Mouse (Mus musculus) hindbrain, embryonic 12.5 days (tissue): ENCODE results near the gene Chrnb4. TPM values are rescaled to one million over a fixed set of nuclear protein-coding genes. Genes with fewer than 3 reads are reported as not detected.

Source experiments
- ATAC-seq: fragments of 200-750 bp; cut with Nextera tagmentation; 2 replicates; pipeline ENCODE4 v1.8.0; 2017; ENCODE audit warnings: moderate TSS enrichment; ENCODE audit not compliant: low FRiP score
- H3K27ac ChIP-seq: fragments of 300-500 bp; sonication (generic); 2 replicates; pipeline ENCODE4 v1.5.1; 2016; ENCODE audit warnings: mild to moderate bottlenecking
- H3K27me3 ChIP-seq: fragments of 300-500 bp; sonication (generic); 2 replicates; pipeline ENCODE4 v1.6.1; 2016; ENCODE audit warnings: mild to moderate bottlenecking
- H3K36me3 ChIP-seq: fragments of 300-500 bp; sonication (generic); 2 replicates; pipeline ENCODE4 v1.6.1; 2016; ENCODE audit warnings: mild to moderate bottlenecking
- H3K4me1 ChIP-seq: fragments of 300-500 bp; sonication (generic); 2 replicates; pipeline ENCODE4 v1.6.1; 2016
- H3K4me2 ChIP-seq: fragments of 300-500 bp; sonication (generic); replicated peaks from 2 replicates; pipeline ENCODE4 v1.6.1; 2016; ENCODE audit warnings: mild to moderate bottlenecking
- H3K4me3 ChIP-seq: fragments of 300-500 bp; sonication (generic); 2 replicates; pipeline ENCODE4 v1.5.1; 2016; ENCODE audit warnings: mild to moderate bottlenecking
- H3K9ac ChIP-seq: fragments of 300-500 bp; sonication (generic); 2 replicates; pipeline ENCODE4 v1.6.1; 2016; ENCODE audit warnings: mild to moderate bottlenecking, moderate library complexity
- H3K9me3 ChIP-seq: fragments of 300-500 bp; sonication (generic); replicated peaks from 2 replicates; pipeline ENCODE4 v1.6.1; 2016; ENCODE audit warnings: mild to moderate bottlenecking
- WGBS: fragments of 180-500 bp; shearing (Covaris S2); methylation state at CpG from one replicate; pipeline ENCODE4 v1.1.7; 2016; 5-methylcytosine and 5-hydroxymethylcytosine counted together
- polyA plus RNA-seq: library from polyadenylated mRNA; unstranded; fragments of >200 nt; fragmentation: Nextera tagmentation; extraction: Ambion mirVana; gene quantifications from 2 replicates; pipeline ENCODE4 v1.2.1, GENCODE M21; 2016

Chrnb4 gene
- polyA plus RNA-seq = 1.5 and 2.0 TPM in 2 replicates

DNA sequence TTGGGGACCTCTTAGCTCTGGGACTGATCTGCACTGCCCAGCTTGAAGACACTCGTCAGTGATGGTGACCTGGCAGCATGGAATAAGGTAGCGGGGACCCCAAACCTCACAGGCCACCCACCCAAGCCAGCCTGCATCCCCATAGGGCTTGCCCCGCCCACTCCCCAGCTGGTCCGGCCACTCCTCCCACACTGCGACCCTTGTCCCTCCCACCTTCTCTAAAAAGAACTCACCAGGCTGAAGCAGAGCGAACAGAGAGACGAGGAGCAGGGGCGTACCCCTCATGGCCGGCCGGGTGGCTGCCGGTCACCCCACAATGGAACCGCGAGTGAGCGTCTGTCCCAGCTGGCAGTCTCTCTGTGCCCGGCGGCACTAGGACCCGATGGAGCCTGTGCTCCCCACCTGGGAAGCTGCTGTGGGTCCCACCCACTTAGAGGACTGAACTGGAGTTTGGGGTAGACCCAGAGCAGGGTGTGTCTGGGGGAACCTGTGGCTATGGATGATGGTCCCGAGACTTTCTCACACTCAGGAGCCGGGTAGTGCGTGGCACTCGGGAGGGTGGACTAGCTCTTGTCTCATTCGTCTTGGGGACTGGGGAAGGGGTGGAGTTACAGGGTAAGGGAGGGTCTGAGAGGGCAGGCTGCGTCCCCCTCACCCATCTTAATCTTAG is at the start of gene Chrnb4:
Gene Chrnb4 (minus strand): TSS at position 569 of the 670 bp plus-strand sequence.
- Histone ChIP-seq H3K27ac (no peak within 1 kb of the TSS), H3K4me2 (peak within 1 kb of the TSS; percentile 75), H3K4me3 (peak within 1 kb of the TSS; percentile 44), H3K4me1 (peaks cover 24% of the 10 kb centered on the region), H3K9ac (peak within 1 kb of the TSS; percentile 50), H3K9me3 (no peaks in the 10 kb centered on the region), H3K36me3 (no peaks in the 10 kb centered on the region), H3K27me3 (peaks cover 5% of the 10 kb centered on the region)
- ATAC-seq = peak; percentile 51; the same call in 1 of the 2 replicates
- under 1% methylated on average over 23 of the region's 23 CpGs for WGBS

DNA sequence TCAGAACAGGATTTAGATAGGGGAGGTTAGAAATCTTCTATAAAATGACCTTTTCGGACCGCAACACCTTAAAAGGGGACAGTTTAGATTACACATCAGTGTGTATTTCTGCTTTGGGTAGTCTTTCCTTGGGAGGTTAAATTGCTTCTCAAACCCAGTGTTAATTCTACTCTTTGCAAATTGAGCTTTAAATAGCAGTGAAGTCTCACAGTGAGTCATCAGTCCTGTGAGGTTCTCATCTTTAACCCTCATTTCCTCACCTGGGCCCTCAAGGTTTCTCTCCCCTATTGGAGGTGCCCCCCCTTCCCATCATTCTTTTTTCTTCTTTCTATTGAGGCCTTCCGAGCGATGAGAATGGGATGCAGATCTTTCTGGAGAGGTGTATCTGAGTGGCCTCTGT is 48.3 kb upstream of the Chrnb4 start:
- no peaks in the 10 kb centered on the region for H3K36me3 ChIP-seq
- no peak overlapping the region for H3K4me2 ChIP-seq
- H3K9me3 ChIP-seq = no peaks in the 10 kb centered on the region
- WGBS = 96% methylated on average over 4 of the region's 4 CpGs
- no peak overlapping the region for H3K4me3 ChIP-seq
- ATAC-seq = no peak
- no peak overlapping the region for H3K9ac ChIP-seq
- no peaks in the 10 kb centered on the region for H3K4me1 ChIP-seq
- no peak overlapping the region for H3K27ac ChIP-seq
- no peaks in the 10 kb centered on the region for H3K27me3 ChIP-seq

DNA sequence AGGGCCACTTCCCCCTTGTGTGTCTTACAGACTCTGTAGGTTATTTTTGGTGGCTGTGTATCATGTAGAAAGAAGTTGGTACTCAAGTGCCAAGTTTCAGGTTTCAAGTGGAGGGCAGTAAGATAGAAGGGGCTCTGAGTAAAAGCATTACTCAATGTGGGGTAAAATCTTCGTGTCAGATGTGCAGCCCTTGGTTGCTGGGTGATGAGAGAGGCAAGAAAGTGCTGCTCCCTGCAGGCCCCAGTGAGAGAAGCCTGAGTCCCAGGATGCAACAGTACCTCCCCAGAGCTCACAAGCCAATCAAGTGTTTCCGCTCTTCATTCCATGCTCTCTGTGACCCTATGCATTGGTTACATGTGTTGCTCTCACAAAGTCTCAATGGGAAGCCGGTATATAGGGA is 47.5 kb upstream of the Chrnb4 start:
- no peak overlapping the region for H3K4me2 ChIP-seq
- 58% methylated on average over 3 of the region's 3 CpGs for WGBS
- no peak for ATAC-seq

GRCm38 (mm10) chr9:55090141-55090540 is 41.6 kb upstream of the Chrnb4 start:
- Histone ChIP-seq H3K27ac (peak overlapping the region; percentile 46; the same call in 1 of the 2 replicates), H3K9ac (no peak overlapping the region), H3K36me3 (no peaks in the 10 kb centered on the region), H3K4me3 (no peak overlapping the region), H3K4me2 (no peak overlapping the region), H3K9me3 (no peaks in the 10 kb centered on the region), H3K4me1 (peaks cover 16% of the 10 kb centered on the region), H3K27me3 (no peaks in the 10 kb centered on the region)
- WGBS = 15% methylated on average over 5 of the region's 5 CpGs
- ATAC-seq = 0 out of 2 replicates have a peak, but pooled peaks have one; percentile 60

More for the DNA sequence above, 47.5 kb upstream of the Chrnb4 start:
- Histone ChIP-seq H3K4me3 (no peak overlapping the region), H3K36me3 (no peaks in the 10 kb centered on the region), H3K27ac (no peak overlapping the region), H3K27me3 (no peaks in the 10 kb centered on the region), H3K4me1 (peaks cover 1% of the 10 kb centered on the region; the same call in 1 of the 2 replicates), H3K9me3 (no peaks in the 10 kb centered on the region), H3K9ac (no peak overlapping the region)

- Histone ChIP-seq H3K4me1 (peaks cover 16% of the 10 kb centered on the region), H3K9me3 (no peaks in the 10 kb centered on the region), H3K27me3 (no peaks in the 10 kb centered on the region), H3K36me3 (no peaks in the 10 kb centered on the region), H3K4me2 (no peak overlapping the region), H3K27ac (no peak overlapping the region), H3K4me3 (no peak overlapping the region), H3K9ac (no peak overlapping the region)
- ATAC-seq = no peak
- 91% methylated on average over 2 of the region's 2 CpGs for WGBS
These were observed 40.6 kb upstream of the Chrnb4 start for GRCm38 (mm10) chr9:55089226-55089625.

GRCm38 (mm10) chr9:55083154-55083913 is 34.8 kb upstream of the Chrnb4 start:
- no peaks in the 10 kb centered on the region for H3K36me3 ChIP-seq
- no peak overlapping the region for H3K9ac ChIP-seq
- H3K4me1 ChIP-seq = peaks cover 22% of the 10 kb centered on the region
- 13% methylated on average over 7 of the region's 7 CpGs for WGBS
- H3K4me2 ChIP-seq = no peak overlapping the region
- H3K27ac ChIP-seq = peak overlapping the region; percentile 71
- H3K27me3 ChIP-seq = no peaks in the 10 kb centered on the region
- no peak overlapping the region for H3K4me3 ChIP-seq
- H3K9me3 ChIP-seq = no peaks in the 10 kb centered on the region
- peak; percentile 96 for ATAC-seq

- Histone ChIP-seq H3K36me3 (no peaks in the 10 kb centered on the region), H3K9me3 (no peaks in the 10 kb centered on the region), H3K4me1 (peaks cover 25% of the 10 kb centered on the region), H3K27me3 (no peaks in the 10 kb centered on the region), H3K4me3 (no peak overlapping the region), H3K27ac (peak overlapping the region; percentile 44; the same call in 1 of the 2 replicates), H3K9ac (0 out of 2 replicates have a peak overlapping the region, but pooled peaks have one; percentile 13), H3K4me2 (no peak overlapping the region)
- WGBS = 39% methylated on average over 5 of the region's 5 CpGs
- no peak; the same call in 1 of the 2 replicates for ATAC-seq
These were observed 19.3 kb upstream of the Chrnb4 start for GRCm38 (mm10) chr9:55067965-55068265.

DNA sequence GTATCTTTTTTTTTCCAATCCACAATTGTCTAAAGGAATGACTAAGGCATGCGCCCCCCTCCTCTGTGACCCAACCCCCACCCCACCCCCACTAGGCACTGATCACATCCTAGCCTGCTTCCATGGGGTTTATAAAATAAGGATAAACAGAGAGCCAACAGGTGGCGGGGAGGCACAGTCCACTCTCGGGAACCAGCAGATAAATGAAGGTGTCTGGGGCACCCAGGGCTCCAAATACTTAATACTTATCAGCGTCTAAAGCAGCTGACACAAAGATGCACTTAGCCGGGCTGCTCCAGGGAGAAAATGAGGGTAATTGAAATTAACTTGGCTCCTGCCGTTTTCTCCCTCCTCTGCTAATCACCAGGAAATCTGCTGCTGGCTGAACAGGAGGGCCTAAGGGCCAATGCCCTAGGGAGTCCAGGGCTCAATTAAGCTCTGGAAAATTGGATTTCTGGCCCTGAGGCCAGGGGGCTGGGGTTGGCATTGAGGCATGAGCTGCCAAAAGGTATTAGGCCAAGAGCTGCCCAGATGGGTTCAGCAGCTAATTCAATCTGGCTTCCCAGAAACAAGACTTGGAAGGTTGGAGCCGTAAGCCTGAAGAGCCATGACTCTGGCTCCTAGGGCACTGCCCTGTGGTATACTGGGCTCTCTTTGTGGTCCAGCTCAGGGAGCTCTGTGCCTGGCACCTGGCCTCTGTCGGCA is 18.8 kb upstream of the Chrnb4 start:
- H3K4me2 ChIP-seq = no peak overlapping the region
- no peak overlapping the region for H3K4me3 ChIP-seq
- no peaks in the 10 kb centered on the region for H3K9me3 ChIP-seq
- peak; percentile 93 for ATAC-seq
- no peaks in the 10 kb centered on the region for H3K27me3 ChIP-seq
- 0 out of 2 replicates have a peak overlapping the region, but pooled peaks have one; percentile 13 for H3K9ac ChIP-seq
- H3K27ac ChIP-seq = peak overlapping the region; percentile 44; the same call in 1 of the 2 replicates
- 24% methylated on average over 8 of the region's 8 CpGs for WGBS
- H3K36me3 ChIP-seq = no peaks in the 10 kb centered on the region
- peaks cover 25% of the 10 kb centered on the region for H3K4me1 ChIP-seq

DNA sequence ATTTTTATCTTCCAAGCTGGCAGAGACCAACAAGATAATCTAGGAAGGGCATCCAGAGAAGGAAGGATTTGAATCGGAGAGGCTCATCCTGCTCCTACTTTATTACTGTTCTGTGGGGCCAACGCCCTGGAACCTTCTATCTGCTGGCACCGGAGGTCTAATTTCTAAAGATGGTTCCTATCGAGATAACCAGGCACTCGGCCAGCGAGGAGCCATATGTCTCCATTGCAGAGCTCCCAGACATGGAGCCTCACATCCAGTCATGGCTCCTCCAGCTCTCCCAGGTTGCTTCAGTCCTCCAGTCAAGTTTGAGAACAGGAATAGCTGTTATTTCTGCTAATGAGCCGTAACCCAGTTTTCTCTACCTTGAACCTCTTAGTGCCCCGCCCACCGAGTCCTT is 16.7 kb upstream of the Chrnb4 start:
- no peak overlapping the region for H3K4me2 ChIP-seq
- peaks cover 25% of the 10 kb centered on the region for H3K4me1 ChIP-seq
- 88% methylated on average over 9 of the region's 9 CpGs for WGBS
- ATAC-seq = no peak
- H3K27me3 ChIP-seq = peaks cover 5% of the 10 kb centered on the region; the same call in 1 of the 2 replicates
- no peaks in the 10 kb centered on the region for H3K36me3 ChIP-seq
- H3K4me3 ChIP-seq = no peak overlapping the region
- no peaks in the 10 kb centered on the region for H3K9me3 ChIP-seq
- no peak overlapping the region for H3K9ac ChIP-seq
- no peak overlapping the region for H3K27ac ChIP-seq

DNA sequence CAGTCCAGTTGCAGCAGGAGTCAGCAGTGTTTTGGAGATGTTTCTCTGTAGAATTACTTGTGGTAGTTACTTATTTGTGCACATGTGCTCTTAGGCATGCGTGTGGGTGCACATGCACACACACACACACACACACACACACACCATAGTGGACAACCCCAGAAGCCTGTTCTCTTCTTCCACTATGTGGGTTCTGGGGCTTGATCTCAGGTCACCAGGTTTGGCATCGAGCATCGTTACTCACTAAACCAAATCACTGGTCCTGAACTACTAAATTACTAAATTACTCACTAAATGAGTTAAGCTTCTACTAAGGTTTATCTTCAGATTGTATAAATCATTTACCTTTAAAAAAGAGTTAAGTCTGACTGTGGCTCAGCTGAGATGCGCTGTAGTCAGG is 9.5 kb upstream of the Chrnb4 start:
- no peaks in the 10 kb centered on the region for H3K4me1 ChIP-seq
- ATAC-seq = no peak
- 92% methylated on average over 4 of the region's 4 CpGs for WGBS

GRCm38 (mm10) chr9:55055386-55055930 is 6.9 kb upstream of the Chrnb4 start:
- no peaks in the 10 kb centered on the region for H3K4me1 ChIP-seq
- no peaks in the 10 kb centered on the region for H3K36me3 ChIP-seq
- H3K4me2 ChIP-seq = no peak overlapping the region
- ATAC-seq = no peak
- H3K27me3 ChIP-seq = no peaks in the 10 kb centered on the region
- no peak overlapping the region for H3K4me3 ChIP-seq
- no peaks in the 10 kb centered on the region for H3K9me3 ChIP-seq
- 68% methylated on average over 2 of the region's 2 CpGs for WGBS
- no peak overlapping the region for H3K9ac ChIP-seq
- no peak overlapping the region for H3K27ac ChIP-seq

More for the DNA sequence above, 9.5 kb upstream of the Chrnb4 start:
- no peak overlapping the region for H3K4me3 ChIP-seq
- H3K27ac ChIP-seq = no peak overlapping the region
- H3K9ac ChIP-seq = no peak overlapping the region
- H3K9me3 ChIP-seq = no peaks in the 10 kb centered on the region
- no peak overlapping the region for H3K4me2 ChIP-seq
- H3K27me3 ChIP-seq = peaks cover 5% of the 10 kb centered on the region; the same call in 1 of the 2 replicates
- H3K36me3 ChIP-seq = no peaks in the 10 kb centered on the region

DNA sequence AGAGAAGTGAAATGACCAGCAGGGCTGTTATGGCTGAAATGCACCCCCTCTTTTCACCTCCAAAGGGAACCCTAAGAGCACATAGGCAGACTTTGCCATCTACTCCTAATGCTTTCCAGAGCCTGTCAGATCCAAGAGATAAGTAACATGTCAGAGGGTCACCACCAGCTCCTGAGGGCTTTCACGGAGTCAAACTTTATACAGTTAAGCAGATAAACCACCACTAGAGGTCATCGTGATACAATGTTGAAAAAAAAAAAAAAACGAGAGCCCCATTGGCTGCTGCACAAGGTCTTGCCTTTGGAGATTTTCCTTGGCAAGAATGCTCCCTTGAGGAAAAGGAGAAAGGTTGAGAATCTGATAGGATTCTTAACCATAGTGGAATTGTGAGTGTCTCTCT is 1.8 kb downstream of the Chrnb4 start:
- ATAC-seq = no peak
- Histone ChIP-seq H3K9ac (no peak overlapping the region), H3K4me1 (peaks cover 24% of the 10 kb centered on the region), H3K4me2 (no peak overlapping the region), H3K27ac (no peak overlapping the region), H3K27me3 (peaks cover 5% of the 10 kb centered on the region), H3K9me3 (no peaks in the 10 kb centered on the region), H3K36me3 (no peaks in the 10 kb centered on the region), H3K4me3 (no peak overlapping the region)
- WGBS = 0% methylated on average over 3 of the region's 3 CpGs
